Mouse (Mus musculus) frontal cortex, postnatal 14 days (tissue): ENCODE data around the gene Mtmr12.
"Not testable (repeated sequence)": the region's sequence is repeated elsewhere in the genome, so short reads cannot be mapped to it uniquely, and the experiment has no call there.

Experiments used
- DNase-seq, 2 experiments: peaks; one replicate each; pipeline ENCODE4 v3.0.0; 2022; ENCODE audit warnings: low spot score in 2 of 2

Gene Mtmr12

GRCm38 (mm10) chr15:12211577-12211976 is 6.7 kb downstream of the Mtmr12 start:
- peak; percentile 56 to 61 for DNase-seq

DNA sequence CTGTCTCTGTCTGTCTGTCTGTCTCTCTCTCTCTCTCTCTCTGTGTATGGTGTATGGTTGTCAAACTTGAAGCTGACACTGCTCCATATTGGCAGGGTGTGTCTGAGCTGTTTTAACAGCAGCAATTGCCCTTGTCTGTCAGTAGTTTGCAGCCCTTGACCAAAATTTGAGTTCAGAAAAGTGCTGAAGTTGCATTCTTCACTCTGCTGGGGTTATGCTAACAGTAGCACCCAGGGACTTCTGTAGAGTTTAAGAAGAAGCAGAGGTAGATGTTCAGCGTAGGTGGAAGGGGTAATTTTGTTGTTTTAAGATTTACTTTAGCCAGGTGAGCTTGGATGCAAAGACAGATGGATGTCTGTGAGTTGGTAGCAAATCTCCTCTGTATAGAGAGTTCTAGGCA is 7.4 kb downstream of the Mtmr12 start:
- no peak for DNase-seq

DNA sequence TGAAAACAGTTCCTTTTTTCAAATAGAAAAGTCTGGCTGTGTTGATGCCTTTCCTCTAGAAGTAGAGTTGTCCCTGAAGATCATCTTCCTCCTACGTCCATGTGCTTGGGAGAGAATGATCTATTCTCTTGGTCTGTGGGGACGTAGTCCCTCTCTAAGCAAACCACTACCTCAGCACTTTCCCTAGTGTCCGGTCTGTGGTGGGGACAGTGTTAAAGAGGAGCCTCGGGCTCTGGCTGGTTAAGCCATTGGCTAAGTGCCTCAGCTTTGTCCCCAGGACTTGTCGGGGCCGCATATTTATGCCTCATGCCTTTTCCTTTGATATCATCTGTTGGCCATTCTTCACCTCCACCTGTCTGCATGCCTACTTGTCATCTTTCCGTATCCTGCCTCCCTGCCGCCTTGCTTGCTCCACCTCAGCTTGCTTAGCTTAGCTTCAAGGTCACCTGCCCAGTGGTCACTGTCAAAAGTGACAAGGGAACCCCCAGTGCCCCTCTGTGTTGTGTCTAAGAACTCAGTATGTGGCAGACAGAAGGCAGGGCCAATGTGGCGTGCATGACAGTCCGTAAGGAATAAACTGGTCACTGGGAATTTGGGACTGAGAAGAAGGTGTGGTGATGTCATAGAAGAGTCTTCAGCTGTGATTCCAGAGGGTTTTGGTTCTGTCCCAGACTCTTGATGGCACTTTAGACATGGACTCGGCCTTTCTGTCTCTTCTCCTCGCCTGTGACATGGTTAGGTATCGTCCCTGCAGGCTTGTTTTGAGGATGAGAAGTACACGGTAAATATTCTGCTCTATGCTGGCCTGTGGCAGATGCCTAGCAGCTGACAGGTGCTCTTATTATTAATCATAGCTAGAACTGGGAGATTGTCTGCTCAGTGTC is 9.9 kb downstream of the Mtmr12 start:
- no peak for DNase-seq

DNA sequence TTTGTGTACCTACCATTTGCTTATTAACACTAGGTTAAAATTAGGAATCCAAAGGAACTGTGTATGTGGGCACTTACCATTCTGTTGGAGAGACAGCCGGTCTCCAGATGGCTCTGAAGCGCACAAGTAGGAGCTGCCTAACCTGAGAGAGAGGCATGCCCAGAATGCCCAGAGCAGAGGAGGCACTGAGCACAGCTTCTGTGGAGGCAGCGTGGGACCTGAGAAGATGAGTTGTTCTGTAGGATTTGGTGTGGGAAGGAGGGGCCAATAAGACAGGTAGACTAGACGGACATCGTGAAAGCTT is 10.5 kb downstream of the Mtmr12 start:
- DNase-seq = peak in 1 of 2 experiments; percentile 38

GRCm38 (mm10) chr15:12216119-12216518 is 11.3 kb downstream of the Mtmr12 start:
- no peak for DNase-seq

GRCm38 (mm10) chr15:12216798-12217197 is 12.0 kb downstream of the Mtmr12 start:
- DNase-seq = no peak

DNA sequence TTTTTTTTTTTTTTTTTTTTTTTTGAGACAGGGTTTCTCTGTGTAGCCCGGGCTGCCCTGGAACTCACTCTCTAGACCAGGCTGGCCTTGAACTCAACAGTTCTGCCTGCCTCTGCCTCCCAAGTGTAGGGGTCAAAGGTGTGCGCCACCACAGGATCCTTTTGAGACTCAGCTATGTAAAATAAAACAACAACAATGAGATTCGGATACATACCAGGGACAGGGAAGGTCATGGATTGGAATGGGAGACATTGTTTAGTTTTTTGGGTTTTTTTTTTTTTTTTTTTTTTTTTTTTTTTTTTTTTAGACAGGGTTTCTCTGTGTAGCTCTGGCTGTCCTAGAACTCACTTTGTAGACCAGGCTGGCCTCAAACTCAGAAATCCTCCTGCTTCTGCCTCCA is 12.5 kb downstream of the Mtmr12 start:
- DNase-seq = not testable (repeated sequence)

GRCm38 (mm10) chr15:12217849-12218248 is 13.0 kb downstream of the Mtmr12 start:
- DNase-seq = no peak

DNA sequence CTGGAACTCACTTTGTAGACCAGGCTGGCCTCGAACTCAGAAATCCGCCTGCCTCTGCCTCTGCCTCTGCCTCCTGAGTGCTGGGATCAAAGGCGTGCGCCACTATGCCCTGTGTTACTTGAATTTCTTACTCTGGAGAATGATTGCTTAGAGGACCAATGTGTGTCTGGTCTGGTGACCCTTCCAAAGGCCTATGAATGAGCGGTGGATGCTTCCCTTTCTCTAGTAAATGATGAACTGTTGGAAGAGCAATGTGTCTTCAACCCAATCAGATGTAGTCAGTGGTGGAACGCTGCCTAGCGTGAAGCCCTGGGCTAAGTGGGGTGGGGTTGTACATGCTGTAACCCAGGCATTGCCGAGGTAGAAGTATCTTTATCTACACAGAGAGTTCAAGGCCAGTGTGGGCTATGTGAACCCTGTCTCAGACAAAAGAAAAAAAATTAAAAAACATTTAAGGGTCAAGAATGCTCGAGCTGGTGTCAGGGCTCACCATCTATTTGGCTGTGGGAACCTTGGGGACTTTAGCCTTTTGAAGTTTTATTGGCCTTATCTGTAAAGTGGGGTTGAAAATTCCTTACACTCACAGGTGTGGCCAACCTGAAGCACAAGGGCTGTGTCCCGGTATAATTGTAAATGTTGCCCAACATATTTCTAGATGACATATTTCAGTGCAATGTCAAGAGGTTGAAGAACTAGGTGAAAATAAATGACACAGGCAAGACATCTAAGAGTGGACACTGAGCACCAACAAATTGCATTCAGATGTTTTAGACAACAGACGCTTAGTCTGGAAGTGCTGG is 14.0 kb downstream of the Mtmr12 start:
- no peak for DNase-seq

DNA sequence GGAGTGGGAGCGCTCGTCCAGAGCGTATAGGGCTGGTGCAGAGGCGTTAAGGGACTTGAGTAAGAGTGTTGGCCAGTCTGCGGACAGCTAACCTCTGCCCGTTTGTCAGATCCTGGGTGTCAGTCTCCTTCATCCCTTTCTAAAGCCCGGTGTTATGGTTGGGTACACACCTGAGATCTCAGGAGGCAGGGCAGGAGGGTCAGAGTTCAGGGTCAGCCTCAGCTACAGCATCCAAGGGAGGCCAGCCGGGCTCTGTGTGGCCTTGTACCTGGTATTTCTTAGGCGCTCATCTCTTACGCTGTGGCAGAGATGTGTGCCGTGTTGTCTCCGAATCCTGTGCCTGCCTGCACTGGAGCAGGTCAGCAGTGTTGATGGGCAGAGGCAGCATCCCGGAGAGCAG is 16.3 kb downstream of the Mtmr12 start:
- DNase-seq = no peak

DNA sequence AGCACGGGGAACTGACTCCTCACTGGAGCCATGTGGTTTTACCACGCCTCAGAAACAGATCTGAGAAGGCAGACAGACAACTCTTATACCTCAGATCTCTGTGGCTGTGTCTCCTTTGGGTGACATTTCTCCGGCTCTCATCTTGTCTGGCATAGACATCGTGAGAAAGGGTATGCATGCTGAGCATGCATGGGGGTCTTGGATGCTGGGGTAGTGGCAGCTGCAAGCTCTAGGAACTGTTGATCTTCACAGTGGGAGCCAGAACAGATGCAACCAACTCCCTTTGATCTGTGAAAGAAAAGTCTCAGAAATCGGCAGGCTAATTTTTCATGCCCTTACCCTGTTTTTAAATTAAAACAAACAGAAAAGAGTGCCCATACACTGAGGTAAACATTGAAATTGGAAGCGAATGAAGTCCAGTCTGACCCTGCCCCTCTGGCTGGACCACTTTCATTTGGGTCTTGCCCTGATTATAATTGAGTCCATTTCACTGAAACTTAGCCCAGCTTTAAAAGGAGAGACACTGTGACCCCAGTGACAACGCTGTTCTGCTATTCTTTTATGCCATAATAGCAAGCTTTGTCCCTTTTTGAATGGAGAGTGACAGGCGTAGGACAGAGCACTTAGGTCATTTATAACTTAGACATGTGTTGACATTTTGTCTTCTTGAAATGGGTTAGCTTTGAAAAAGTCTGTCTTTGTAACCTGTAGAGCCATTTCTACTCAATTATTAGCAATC is 17.9 kb downstream of the Mtmr12 start:
- no peak for DNase-seq

GRCm38 (mm10) chr15:12223393-12223792 is 18.6 kb downstream of the Mtmr12 start:
- no peak for DNase-seq

- DNase-seq = no peak
These were observed 19.4 kb downstream of the Mtmr12 start for GRCm38 (mm10) chr15:12224239-12224638.

DNA sequence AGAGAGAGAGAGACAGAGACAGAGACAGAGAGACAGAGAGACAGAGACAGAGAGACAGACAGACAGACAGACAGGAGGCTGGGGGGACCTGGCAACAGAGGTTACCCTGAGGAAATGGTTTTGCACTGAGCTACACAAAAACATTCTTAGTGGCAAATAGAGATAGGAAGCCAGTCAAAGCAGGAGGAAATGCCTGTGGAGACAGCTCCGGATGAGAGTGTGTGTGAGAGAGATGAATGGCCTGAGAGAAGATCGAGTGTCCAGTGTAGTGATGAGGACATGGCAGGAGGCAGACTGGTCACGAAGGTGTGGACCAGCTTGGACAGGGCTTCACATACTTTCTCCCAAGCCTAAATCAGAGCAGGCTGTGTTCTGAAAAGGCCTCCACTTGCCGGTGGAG is 20.2 kb downstream of the Mtmr12 start:
- DNase-seq = no peak

- DNase-seq = no peak
These were observed 22.1 kb downstream of the Mtmr12 start for GRCm38 (mm10) chr15:12226908-12227307.

DNA sequence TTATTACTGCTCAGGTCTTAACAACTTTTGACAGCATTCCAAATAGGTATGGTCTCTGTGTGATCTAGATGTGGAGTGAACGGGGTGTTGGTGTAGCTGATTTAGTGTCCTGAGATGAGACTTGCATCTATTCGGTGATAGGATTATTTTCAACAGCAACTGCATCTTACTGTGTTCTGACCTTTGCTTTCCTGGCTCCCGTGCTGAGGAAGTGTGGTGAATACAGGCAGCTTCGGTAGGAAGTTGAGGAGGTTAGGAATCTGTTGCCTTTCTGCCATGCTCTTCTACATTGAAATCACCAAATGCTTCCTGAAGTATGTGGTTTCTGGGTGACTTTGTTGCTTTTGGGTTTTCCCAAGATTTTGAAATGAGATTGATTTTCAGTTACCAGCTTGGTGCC is 22.5 kb downstream of the Mtmr12 start:
- no peak for DNase-seq

- no peak for DNase-seq
These were observed 24.9 kb downstream of the Mtmr12 start for GRCm38 (mm10) chr15:12229603-12230242.

- no peak for DNase-seq
These were observed 25.6 kb downstream of the Mtmr12 start for GRCm38 (mm10) chr15:12230243-12230935.

DNA sequence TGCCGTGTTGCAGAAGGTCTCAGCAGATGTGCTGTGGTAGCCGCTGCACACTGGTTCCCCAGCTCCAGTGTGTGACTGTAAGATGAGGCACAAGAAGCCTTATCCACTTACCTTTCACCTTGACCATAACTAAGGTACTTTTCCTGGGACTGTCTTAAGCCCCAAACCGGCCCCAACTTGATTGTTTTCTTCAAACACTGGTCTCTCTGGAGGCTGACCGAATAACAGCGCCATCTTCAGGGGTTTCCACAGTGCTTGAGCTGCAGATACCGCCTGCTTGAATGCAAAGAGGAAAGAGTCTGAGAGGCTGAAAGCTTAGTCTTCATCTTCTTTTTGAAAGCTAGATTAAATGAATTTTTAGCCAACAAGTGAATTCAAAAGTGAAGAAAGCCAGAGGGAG is 26.6 kb downstream of the Mtmr12 start:
- no peak for DNase-seq

DNA sequence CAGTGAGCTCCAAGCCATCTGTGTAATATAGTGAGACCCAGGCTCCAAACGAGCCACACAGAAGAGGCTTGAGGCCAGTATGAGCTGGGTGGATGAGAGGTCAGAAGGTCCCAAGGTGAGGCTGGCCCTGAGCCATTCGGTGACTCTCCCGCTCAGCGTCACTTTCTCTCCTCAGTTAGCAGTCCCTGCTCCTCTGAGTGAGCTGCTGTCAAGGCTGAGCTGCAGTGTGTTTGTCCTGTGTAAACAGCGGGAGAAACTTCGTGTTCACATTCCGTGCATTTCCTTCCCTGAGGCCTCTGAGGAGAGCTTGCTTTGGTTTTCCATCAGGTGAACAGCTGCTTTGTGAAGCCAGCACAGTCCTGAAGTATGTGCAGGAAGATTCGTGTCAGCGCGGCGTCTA is 27.6 kb downstream of the Mtmr12 start:
- no peak for DNase-seq

- no peak for DNase-seq
These were observed 28.2 kb downstream of the Mtmr12 start for GRCm38 (mm10) chr15:12233021-12233420.
